Mouse (Mus musculus): ENCODE measurements at regions not wholly inside any gene's neighbourhood (a gene's known extent, or its start where the extent isn't known, plus 50 kb on each side); places are given as distances from the start of the nearest gene placed in this dataset.
"Not testable (repeated sequence)": the region's sequence is repeated elsewhere in the genome, so short reads cannot be mapped to it uniquely, and the experiment has no call there.

DNA sequence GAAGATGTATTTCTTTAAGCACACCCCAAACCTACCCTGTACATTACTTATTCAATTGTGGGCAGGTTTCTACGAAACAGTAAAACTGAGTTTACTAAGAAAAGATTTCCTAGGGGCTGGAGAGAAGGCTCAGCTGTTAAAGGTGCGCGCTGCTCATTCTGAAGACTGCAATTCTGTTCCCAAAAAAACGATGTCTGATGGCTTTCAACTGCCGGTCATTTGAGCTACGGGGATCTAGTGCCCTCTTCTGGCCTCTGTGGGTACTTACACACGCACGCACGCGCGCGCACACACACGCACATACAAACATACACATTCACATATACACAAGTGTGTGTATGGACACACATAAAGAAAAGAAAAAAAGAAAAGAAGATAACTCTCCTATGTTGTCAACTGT, 106.6 kb upstream of the Mdm1 start:
- in situ Hi-C loops (cut with MboI; ENCODE audit: low pct_unique_long_range_greater_than_20kb in 1 of 2, low sequenced_read_pairs in 2 of 2, unreplicated experiment in 1 of 2): loop anchor here in 1 of 2 experiments (25.0 kb wide), 1 partner anchor 298 kb away; the partner anchor contains the start of gene Slc35e3

GRCm38 (mm10) chr10:118038465-118038864, 103.1 kb upstream of the Mdm1 start:
- in situ Hi-C loops (cut with MboI; ENCODE audit: low pct_unique_long_range_greater_than_20kb in 1 of 2, low sequenced_read_pairs in 2 of 2, unreplicated experiment in 1 of 2): loop anchor here in 1 of 2 experiments (25.0 kb wide), 1 partner anchor 301 kb away; the partner anchor contains the start of gene Slc35e3

- in situ Hi-C loops (cut with MboI; ENCODE audit: low pct_unique_long_range_greater_than_20kb in 1 of 2, low sequenced_read_pairs in 2 of 2, unreplicated experiment in 1 of 2): loop anchor here in 1 of 2 experiments (25.0 kb wide), 1 partner anchor 302 kb away; the partner anchor contains the start of gene Slc35e3
Observed at GRCm38 (mm10) chr10:118039056-118039455, 102.6 kb upstream of the Mdm1 start.

DNA sequence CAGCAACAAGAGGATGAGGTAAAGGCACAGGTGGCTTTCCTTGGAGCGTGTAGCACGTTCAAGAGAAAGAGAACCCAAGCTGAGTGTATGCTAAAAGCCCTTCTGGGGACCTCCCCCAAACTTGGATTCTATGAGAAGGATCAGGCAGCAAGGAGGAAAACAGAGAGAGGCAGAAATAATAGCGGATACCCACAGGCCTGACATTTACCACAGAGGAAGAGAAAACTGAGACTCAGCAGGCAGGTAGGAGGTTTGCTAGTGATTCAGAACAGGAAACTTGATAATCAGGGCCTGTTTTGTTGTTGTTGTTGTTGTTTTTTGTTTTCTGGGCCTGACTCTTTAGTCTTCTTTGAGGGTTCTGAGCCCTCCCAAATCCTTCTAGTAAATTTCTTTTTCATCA, 100.5 kb upstream of the Mdm1 start:
- in situ Hi-C loops (cut with MboI; ENCODE audit: low pct_unique_long_range_greater_than_20kb in 1 of 2, low sequenced_read_pairs in 2 of 2, unreplicated experiment in 1 of 2): loop anchor here in 1 of 2 experiments (25.0 kb wide), 1 partner anchor 304 kb away; the partner anchor contains the start of gene Slc35e3

GRCm38 (mm10) chr10:118043761-118044160, 97.8 kb upstream of the Mdm1 start:
- in situ Hi-C loops (cut with MboI; ENCODE audit: low pct_unique_long_range_greater_than_20kb in 1 of 2, low sequenced_read_pairs in 2 of 2, unreplicated experiment in 1 of 2): loop anchor here in 1 of 2 experiments (25.0 kb wide), 1 partner anchor 306 kb away; the partner anchor contains the start of gene Slc35e3

- in situ Hi-C loops (cut with MboI; ENCODE audit: low pct_unique_long_range_greater_than_20kb in 1 of 2, low sequenced_read_pairs in 2 of 2, unreplicated experiment in 1 of 2): loop anchor here in 1 of 2 experiments (25.0 kb wide), 1 partner anchor 308 kb away; the partner anchor contains the start of gene Slc35e3
Observed at GRCm38 (mm10) chr10:118044840-118045239, 96.8 kb upstream of the Mdm1 start.

- in situ Hi-C loops (cut with MboI; ENCODE audit: low pct_unique_long_range_greater_than_20kb in 1 of 2, low sequenced_read_pairs in 2 of 2, unreplicated experiment in 1 of 2): loop anchor here in 1 of 2 experiments (25.0 kb wide), 1 partner anchor 308 kb away; the partner anchor contains the start of gene Slc35e3
Observed at GRCm38 (mm10) chr10:118045427-118045826, 96.2 kb upstream of the Mdm1 start.

DNA sequence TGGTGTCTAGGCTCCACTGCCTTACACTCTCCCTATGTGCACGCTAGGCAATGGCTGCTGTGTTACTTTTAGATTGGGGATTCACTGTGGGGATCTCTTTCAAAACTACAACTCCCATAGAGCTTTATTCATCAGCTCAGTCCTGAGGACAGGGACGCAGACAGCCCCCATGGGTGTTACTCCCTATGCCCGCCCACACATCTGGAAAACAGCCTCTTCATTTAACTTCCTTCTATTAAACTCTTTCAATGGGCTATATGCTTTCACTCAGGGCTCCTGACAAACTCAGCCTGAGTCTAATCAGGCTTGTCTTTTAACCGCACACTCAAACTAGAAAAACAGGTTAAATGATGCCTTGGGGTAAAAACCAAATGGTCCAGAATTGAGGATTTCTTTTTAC, 95.3 kb upstream of the Mdm1 start:
- in situ Hi-C loops (cut with MboI; ENCODE audit: low pct_unique_long_range_greater_than_20kb in 1 of 2, low sequenced_read_pairs in 2 of 2, unreplicated experiment in 1 of 2): loop anchor here in 1 of 2 experiments (25.0 kb wide), 1 partner anchor 309 kb away; the partner anchor contains the start of gene Slc35e3

DNA sequence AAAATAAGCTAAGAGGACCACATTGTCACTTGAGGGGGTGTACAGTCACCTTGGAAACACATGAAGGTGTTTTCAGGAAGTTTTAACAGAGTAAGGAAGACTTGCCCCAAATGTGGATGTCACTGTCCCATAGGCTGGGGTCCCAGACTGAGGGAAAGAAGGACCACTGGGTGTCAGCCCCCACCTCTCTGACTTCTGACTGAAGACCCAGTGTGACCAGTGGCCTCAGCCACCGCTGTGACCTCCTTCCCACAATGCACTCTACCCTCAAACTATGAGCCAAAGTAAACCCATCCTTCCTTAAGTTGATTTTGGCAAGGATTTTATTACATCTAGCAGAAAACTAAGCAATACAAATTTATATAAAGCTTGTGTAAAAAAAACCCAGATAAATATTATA, 94.8 kb upstream of the Mdm1 start:
- in situ Hi-C loops (cut with MboI; ENCODE audit: low pct_unique_long_range_greater_than_20kb in 1 of 2, low sequenced_read_pairs in 2 of 2, unreplicated experiment in 1 of 2): loop anchor here in 1 of 2 experiments (25.0 kb wide), 1 partner anchor 310 kb away; the partner anchor contains the start of gene Slc35e3

DNA sequence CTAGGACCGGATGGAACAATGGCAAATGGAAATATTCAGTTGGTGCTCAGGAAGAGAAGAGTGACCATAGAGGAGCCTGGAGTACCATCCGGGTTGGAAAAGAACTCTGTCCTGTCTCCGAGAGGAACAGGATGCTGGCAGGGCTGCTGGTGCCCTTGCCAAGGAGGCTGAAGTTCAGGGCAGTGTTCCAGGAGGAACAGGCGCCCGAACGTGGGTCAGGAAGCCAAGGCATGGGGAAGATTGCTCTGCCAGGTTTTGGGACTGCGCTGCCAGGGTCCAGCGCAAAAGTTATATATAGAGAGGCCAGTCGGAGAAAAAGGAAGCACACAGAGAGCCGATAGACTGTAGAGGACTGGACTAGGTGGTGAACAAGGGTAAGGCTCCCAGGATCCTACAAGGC, 92.3 kb upstream of the Mdm1 start:
- in situ Hi-C loops (cut with MboI; ENCODE audit: low pct_unique_long_range_greater_than_20kb in 1 of 2, low sequenced_read_pairs in 2 of 2, unreplicated experiment in 1 of 2): loop anchor here in 1 of 2 experiments (25.0 kb wide), 1 partner anchor 312 kb away; the partner anchor contains the start of gene Slc35e3

DNA sequence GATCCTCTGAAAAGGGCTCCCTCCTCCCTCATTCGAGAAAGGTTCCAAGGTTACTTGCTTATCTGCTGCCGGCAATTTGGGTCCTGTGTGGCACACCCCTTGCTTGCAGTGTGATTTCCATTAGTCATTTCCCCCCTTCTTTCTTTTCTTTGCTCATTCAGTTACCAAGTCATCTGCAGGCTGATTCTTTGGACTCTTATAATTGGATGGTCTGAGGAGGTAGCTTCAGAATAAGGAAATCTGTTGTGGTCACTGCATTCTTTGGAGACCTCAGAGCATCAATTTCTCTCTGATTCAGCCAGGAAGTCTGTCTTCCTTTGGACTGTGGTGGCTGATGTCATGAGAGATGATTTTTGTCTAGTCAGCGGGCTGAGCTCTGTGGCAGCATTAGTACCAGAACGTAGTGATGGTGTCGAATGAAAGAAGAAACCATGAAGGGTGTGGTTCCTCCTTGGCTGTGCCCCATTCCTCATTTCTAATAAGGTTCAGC, 91.4 kb upstream of the Mdm1 start:
- in situ Hi-C loops (cut with MboI; ENCODE audit: low pct_unique_long_range_greater_than_20kb in 1 of 2, low sequenced_read_pairs in 2 of 2, unreplicated experiment in 1 of 2): no loop called here

DNA sequence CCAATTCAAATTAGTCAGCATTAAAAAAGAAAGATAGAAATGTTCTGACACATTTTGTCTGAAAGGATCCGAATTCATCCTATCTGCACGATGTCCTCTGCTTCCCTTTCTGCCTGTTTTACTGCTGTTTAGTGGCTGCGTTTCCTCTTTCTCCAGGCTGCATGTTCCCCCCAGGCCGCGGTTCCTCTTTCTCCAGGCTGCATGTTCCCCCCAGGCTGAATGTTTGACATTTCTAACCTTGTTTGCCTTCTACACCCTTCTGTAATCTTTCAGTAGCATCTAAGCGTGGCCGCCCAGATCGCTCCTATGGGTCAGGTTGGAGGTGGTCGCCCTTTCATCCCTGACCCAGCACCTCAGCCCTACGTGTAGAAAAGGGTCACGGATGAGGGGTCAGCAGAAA, 89.6 kb upstream of the Mdm1 start:
- in situ Hi-C loops (cut with MboI; ENCODE audit: low pct_unique_long_range_greater_than_20kb in 1 of 2, low sequenced_read_pairs in 2 of 2, unreplicated experiment in 1 of 2): no loop called here

GRCm38 (mm10) chr10:118052477-118052876, 89.1 kb upstream of the Mdm1 start:
- in situ Hi-C loops (cut with MboI; ENCODE audit: low pct_unique_long_range_greater_than_20kb in 1 of 2, low sequenced_read_pairs in 2 of 2, unreplicated experiment in 1 of 2): no loop called here

GRCm38 (mm10) chr10:118053037-118053436, 88.6 kb upstream of the Mdm1 start:
- in situ Hi-C loops (cut with MboI; ENCODE audit: low pct_unique_long_range_greater_than_20kb in 1 of 2, low sequenced_read_pairs in 2 of 2, unreplicated experiment in 1 of 2): no loop called here

DNA sequence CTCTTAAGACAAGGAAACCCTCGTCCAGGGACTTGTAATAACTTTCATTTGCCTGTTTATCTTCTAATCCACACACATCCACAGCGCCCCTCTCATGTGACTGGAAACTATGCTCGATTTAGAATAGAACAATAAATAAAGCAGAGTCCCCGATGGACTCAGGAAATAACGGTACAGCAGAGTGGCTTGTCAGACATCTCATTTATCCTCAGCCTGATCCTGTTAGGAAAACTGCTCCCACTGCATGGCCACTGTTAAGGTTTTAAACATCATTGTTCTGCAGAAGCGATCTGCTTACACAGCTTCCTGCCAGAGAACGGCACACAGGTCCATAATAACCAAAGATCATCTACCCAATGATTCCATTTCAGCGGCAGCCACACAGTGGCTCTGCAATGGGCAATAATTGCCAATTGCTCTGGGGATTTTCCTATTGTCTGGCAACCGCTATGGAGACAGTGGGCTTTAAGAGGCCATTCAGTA, 84.8 kb upstream of the Mdm1 start:
- in situ Hi-C loops (cut with MboI; ENCODE audit: low pct_unique_long_range_greater_than_20kb in 1 of 2, low sequenced_read_pairs in 2 of 2, unreplicated experiment in 1 of 2): no loop called here

GRCm38 (mm10) chr10:118057516-118057915, 84.1 kb upstream of the Mdm1 start:
- in situ Hi-C loops (cut with MboI; ENCODE audit: low pct_unique_long_range_greater_than_20kb in 1 of 2, low sequenced_read_pairs in 2 of 2, unreplicated experiment in 1 of 2): no loop called here

DNA sequence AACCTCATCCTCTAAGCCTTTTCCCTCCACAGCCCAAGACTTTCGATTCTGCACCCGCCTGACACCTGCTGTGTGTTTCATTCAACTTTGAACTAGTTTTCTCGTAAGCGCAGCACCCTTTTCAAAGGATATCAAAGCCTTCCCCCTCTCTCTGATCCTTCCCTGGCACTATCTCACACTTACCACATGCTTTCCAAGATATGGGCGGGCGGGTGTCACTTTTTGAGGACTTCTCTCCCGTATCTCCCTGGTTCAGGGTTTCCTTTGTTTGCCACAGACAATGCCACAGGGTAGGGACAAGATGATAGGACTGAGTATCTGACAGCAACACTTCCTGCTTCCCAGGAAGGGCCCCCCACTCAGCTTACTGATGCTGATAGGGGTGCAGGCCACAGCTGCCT, 76.8 kb upstream of the Mdm1 start:
- in situ Hi-C loops (cut with MboI; ENCODE audit: low pct_unique_long_range_greater_than_20kb in 1 of 2, low sequenced_read_pairs in 2 of 2, unreplicated experiment in 1 of 2): no loop called here

DNA sequence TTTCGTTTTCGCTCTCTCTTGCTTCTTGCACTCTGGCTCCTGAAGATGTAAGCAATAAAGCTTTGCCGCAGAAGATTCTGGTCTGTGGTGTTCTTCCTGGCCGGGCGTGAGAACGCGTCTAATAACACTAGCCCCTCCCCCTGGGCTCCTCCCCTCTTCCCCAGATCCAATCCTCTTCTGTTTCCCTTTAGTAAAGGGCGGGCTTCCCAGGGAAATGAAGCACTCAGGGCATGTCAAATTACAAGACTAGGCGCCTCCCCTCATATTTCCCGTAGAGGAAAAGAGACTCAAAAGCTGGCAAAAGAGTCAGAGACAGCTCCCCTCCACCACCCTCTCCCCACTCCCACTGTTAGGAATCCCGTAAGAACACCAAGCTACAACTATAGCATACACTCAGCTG, 65.3 kb upstream of the Mdm1 start:
- in situ Hi-C loops (cut with MboI; ENCODE audit: low pct_unique_long_range_greater_than_20kb in 1 of 2, low sequenced_read_pairs in 2 of 2, unreplicated experiment in 1 of 2): not testable (repeated sequence)

DNA sequence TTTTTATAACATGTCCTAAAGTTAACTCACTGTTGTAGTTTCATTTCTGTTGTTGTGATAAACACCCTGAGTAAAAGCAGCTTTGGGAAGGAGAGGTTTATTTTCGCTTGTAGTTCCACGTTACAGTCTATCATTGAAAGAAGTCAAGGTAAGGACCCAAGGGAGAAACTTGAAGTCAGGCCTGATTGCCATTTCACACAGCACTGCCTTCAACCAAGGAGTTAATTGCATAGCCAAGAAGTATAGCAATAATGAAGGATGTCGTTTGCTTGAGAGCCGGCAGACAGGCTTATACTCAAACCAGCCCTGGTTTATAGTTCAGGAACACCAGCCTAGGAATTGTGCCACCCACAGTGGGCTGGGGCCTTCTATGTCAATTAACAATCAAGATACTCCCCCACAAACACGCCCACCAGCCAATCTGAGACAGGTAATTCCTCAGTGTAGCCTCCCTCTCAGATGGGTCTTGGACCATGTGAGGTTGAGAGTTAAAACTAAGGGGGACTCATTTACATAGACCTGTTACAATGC, 59.9 kb upstream of the Mdm1 start:
- in situ Hi-C loops (cut with MboI; ENCODE audit: low pct_unique_long_range_greater_than_20kb in 1 of 2, low sequenced_read_pairs in 2 of 2, unreplicated experiment in 1 of 2): no loop called here

Measured in mouse embryonic stem cell (cell line).